Mouse (Mus musculus) thymus, postnatal 10 days (tissue): ENCODE data around the gene Sun5.

Source experiments
- DNase-seq, 2 experiments: peaks; one replicate each; pipeline ENCODE4 v3.0.0; 2021; ENCODE audit warnings: low spot score in 2 of 2

Sun5 gene

DNA sequence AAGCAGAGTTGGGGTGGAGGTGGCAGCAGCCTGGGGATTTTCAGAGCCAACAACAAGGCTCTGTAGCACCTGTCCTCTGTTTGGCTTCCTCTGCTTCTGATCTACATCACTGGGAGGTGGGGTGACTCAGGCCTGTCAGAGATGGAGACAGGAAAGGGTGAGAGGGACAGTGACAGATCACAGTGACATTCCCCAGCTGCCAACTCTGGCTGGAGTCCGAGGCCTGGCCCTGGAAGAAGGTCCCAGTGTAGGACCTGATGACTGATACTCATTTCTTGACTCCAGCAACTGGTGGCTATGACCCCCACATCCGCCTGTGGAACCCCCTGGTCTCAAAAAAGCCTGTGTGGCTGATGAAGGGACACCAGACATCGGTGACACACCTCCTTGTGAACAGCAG lies 61.0 kb downstream of the Sun5 start:
- no peak for DNase-seq

DNA sequence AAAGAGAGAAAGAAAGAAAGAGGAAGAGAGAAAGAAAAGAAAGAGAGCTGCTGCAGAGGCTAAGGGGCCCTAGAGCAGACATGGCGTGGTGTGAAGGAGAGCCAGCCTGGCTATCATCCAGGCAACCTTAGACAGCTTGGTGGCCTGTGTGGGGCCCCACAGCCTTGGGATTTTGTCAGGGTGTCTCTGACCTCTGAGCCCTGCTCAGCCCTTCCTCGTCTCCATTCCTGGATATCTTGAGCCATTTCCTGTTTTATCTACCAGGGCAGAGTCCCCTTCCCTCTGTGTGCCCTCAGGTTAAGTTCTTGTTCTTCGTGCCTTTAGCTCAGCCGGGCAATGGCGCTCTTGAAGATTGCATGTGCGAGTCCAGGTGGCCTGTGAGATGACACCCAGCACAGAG lies 62.0 kb downstream of the Sun5 start:
- no peak for DNase-seq

DNA sequence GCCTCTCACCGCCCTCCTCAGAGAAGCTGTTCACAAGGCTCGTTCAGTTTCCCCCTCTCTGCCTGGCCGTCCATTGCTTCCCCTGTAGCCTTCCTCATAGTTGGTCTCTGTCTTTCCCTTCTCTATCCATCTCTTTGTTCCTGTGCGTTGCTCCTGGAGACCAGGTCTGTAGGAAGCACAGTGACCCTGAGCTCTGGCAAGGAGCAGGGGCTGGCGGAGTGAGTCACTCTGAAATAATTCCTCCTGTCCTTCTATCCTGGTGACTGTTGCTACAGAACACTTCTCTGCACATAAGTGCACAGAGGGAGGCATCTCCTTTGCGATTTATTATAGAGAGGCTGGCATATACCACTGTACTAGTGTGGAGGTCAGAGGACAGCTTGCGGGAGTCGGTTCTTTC lies 62.7 kb downstream of the Sun5 start:
- no peak for DNase-seq

DNA sequence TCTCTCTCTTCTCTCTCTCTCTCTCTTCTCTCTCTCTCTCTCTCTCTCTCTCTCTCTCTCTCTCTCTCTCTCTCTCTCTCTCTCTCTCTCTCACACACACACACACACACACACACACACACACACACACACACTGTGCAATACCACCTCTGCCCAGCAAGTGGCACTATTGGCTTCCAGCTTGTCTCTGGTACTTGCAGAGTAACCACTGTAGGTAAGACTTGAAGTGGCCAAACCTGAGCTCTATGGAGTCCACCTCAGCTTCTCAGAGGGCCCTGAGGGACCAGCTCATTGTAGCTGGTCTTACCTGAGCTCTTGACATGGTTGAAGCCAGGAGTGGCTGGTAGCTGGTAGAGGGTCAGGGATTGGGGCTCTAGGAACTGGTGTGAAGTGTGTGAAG lies 63.4 kb downstream of the Sun5 start:
- peak; percentile 14 to 35 for DNase-seq
